Mouse (Mus musculus): ENCODE measurements at regions not wholly inside any gene's neighbourhood (a gene's known extent, or its start where the extent isn't known, plus 50 kb on each side); places are given as distances from the start of the nearest gene placed in this dataset.
"Not testable (repeated sequence)": the region's sequence is repeated elsewhere in the genome, so short reads cannot be mapped to it uniquely, and the experiment has no call there.

DNA sequence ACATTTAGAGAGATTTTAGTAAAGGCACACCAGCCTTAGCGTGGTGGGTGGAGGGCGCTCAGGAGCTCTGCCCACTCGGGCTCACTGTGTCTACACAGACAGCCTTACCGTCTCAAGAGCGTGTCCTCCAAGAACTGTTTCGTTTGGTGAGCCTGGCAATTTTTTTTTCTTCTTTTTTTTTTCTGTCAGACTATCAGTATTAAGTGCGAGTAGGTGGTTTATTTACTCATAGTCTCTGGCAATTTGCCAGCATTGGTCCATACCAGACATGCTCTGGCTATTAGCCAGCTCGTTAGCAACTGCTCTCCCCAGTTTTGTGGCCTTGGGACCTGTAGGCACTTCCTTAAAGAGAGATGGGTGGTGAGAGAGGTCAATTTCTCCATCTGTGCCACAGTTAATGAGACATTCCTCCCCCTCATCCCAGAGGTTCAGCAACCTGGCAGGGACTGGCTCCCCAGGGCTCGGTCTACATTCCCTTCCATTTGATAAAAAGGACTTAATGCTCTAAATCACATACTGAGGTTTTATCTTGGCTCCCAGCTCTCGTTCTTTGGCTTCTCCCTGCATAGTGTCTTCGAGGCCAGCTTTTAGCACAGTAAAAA lies 192.9 kb upstream of the Hs6st1 start:
- ATAC-seq (ENCODE audit: extremely low read depth, insufficient number of reproducible peaks, low FRiP score, poor library complexity, severe bottlenecking), result no peak

- no peak for ATAC-seq (ENCODE audit: extremely low read depth, insufficient number of reproducible peaks, low FRiP score, poor library complexity, severe bottlenecking)
Observed at GRCm38 (mm10) chr1:35878426-35878825, 189.8 kb upstream of the Hs6st1 start.

GRCm38 (mm10) chr1:35879388-35880093 lies 188.7 kb upstream of the Hs6st1 start:
- no peak for ATAC-seq (ENCODE audit: extremely low read depth, insufficient number of reproducible peaks, low FRiP score, poor library complexity, severe bottlenecking)

DNA sequence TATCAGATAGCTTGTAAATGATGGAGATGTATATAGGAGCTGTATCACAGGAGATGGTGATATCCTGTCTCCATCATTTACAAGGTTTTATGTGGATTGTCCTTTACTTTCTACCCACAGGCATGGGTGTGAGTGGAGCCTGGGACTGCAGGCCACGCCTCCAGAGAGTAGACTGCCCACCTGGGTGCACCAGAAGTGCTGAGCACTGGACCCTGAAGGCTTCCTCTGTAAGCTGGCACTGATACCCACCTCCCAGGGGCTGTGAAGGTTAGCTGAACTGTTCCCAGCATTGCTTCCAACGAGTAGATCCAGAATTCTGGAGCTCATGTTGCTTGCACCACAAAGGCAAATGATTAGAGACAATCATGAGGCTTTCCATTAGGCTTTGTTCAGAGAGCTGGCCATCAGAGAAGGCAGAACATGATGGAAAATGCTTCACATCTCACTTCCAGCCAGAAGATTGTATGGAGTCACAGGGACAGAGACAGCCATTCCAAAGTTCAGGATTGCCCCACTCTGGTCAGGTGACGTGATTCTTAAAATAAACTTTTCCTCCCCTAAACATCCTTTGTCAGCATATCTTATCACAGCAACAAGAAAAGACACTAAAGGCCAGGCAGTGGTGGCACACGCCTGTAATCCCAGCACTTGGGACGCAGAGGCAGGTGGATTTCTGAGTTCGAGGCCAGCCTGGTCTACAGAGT lies 187.5 kb upstream of the Hs6st1 start:
- ATAC-seq (ENCODE audit: extremely low read depth, insufficient number of reproducible peaks, low FRiP score, poor library complexity, severe bottlenecking), result no peak

DNA sequence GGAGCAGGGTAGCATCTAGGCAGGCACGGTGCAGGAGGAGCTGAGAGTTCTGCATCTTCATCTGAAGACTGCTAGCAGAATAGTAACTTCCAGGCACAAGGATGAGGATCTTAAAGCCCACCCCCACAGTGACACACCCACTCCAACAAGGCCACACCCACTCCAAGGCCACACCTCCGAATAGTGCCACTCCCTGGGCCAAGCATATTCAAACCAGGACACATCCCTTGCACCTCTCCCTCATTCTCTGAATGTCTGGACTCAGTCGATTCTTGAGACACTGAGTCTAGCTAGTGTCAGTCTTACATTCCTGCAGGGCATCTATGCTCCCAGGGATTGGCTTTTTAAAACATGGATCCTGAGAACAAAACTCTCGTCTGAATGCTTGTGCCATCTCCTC lies 186.7 kb upstream of the Hs6st1 start:
- no peak for ATAC-seq (ENCODE audit: extremely low read depth, insufficient number of reproducible peaks, low FRiP score, poor library complexity, severe bottlenecking)

DNA sequence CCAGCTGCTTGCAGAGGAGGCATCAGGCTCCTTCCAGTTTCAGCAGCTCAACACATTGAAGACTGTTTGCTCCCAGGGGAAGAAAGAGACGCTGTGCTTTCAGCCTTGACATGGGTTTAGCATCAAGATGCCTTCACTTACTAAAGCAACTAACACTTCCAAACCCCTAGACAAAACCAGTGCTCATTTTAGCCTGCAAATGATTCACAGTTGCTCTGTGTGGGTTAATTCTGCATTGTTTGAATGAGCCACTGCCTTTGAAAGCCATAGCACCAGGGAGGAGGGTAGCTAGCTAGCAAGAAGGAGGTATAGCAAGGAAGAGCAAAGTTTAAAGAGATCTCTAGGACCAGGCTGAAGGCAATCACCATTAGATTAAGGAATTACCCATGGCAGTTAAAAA lies 186.1 kb upstream of the Hs6st1 start:
- no peak for ATAC-seq (ENCODE audit: extremely low read depth, insufficient number of reproducible peaks, low FRiP score, poor library complexity, severe bottlenecking)

DNA sequence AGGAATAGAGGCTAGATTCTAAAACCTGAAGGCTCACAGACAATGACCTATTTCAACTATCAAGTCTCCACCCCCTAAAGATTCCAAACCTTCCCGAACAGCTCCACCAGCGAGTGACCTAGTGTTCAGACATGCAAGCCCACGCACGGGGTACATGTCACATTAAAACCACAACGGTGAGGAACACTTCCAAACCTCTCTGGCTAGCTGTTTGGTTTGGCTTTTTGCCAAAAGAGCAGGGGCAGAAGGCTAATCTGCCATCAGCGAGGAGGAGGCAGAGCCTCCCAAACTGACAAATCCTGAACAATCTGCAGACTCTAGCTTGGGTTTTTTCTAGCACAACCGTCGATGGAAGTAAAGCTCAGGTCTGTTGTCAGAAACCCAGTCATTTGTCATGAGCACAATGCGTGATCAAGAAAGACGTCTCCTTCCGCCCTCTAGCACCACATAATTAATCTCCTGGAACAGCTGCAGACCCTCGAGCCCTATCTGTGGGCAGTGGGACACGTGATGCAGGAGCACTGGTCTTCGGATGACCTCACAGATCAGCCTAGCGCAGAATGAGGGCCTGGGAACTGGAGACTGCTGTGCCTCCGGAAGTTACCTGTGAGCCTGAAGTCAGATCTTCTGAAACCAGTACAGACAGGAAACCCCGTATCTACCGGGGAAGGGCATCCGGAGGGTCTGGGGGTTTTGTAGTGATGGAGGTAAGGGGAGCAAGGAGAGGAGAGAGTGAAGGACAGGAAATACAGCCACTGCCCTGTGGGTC lies 178.3 kb upstream of the Hs6st1 start:
- no peak for ATAC-seq (ENCODE audit: extremely low read depth, insufficient number of reproducible peaks, low FRiP score, poor library complexity, severe bottlenecking)

DNA sequence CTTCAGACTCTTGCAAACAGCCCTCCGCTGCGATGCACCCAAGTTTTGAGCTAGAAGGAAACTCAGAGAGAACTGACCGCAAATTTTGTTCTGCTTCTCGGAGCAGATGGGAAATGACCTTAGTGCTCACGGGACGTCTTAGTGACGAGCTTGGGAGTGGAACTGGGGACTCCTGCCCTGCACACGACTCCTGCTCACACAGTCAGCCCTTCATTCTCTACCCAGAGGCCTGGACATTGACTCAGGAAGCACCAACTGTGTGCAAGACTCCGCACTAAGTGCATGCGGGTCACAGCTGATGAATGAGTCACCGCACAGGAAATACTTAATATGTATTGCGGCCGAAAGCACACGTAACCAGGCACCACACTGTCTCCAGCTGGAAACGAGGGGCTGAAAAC lies 177.7 kb upstream of the Hs6st1 start:
- ATAC-seq (ENCODE audit: extremely low read depth, insufficient number of reproducible peaks, low FRiP score, poor library complexity, severe bottlenecking), result no peak

DNA sequence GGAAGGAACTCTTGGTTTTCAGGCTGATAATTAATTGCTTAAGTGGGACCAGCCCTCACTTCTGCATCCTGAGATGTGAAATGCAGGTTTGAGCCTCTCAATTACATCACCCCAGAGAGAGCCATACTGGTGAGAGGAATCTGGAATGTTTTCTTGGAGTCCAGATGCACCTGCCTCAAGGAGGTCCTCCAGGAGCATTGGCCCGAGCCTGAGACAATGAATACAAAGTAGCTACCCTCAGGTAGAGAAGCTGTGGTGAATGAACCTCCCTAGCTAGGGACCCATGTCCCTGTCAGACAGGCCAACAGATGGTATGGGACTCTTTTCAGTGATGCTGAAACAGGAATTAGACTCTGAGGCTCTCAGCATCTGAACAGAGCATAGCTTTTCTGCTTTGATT lies 168.7 kb upstream of the Hs6st1 start:
- no peak for ATAC-seq (ENCODE audit: extremely low read depth, insufficient number of reproducible peaks, low FRiP score, poor library complexity, severe bottlenecking)

DNA sequence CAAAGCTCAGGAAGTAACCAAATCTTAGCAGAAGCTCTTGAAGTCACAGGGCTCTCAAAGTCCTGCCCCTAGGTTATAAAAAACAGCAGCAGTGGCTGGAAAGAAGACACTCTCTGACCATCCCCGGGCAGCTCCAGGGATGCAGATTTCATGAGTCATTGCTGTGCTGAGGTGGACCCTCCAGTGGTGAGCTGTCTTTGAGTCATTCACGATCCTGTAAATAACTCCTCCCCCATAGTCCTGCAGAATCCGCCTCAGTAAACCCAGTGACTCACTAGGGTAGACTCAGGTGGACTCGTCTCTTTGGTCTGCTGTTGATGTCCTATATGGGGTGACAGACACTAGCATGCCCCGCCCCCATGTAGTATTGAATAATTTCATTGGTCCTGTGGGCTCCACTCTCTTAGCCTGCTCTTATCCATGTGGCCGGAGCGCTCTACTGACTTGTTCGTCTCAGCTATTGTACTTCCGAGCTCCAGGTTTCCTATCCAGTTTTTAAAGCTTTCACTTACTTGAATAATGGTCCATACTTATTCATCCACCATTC lies 164.1 kb upstream of the Hs6st1 start:
- ATAC-seq (ENCODE audit: extremely low read depth, insufficient number of reproducible peaks, low FRiP score, poor library complexity, severe bottlenecking), result no peak

- ATAC-seq (ENCODE audit: extremely low read depth, insufficient number of reproducible peaks, low FRiP score, poor library complexity, severe bottlenecking), result no peak
Observed at GRCm38 (mm10) chr1:35913551-35913950, 154.6 kb upstream of the Hs6st1 start.

GRCm38 (mm10) chr1:35914175-35914574 lies 154.0 kb upstream of the Hs6st1 start:
- not testable (repeated sequence) for ATAC-seq (ENCODE audit: extremely low read depth, insufficient number of reproducible peaks, low FRiP score, poor library complexity, severe bottlenecking)

DNA sequence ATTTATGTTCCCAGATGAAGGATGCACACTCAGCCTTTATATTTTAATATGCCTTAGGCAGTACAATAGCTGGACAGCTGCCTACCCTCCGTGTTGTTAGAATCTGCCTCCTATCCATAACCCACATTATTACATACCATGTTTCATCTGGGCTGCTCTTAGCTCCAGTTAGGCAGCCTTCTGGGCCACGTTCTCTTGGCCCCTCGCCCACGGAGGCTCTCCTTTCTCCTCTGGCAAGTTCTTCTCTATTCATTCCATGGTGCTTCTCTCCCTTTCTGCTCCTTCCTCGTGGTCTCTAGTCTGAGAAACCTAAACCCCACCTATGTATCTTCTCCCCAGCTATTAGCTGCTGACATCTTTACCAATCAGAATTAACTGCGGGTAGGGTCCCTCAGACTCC lies 152.7 kb upstream of the Hs6st1 start:
- no peak for ATAC-seq (ENCODE audit: extremely low read depth, insufficient number of reproducible peaks, low FRiP score, poor library complexity, severe bottlenecking)

- no peak for ATAC-seq (ENCODE audit: extremely low read depth, insufficient number of reproducible peaks, low FRiP score, poor library complexity, severe bottlenecking)
Observed at GRCm38 (mm10) chr1:35919840-35920734, 148.1 kb upstream of the Hs6st1 start.

DNA sequence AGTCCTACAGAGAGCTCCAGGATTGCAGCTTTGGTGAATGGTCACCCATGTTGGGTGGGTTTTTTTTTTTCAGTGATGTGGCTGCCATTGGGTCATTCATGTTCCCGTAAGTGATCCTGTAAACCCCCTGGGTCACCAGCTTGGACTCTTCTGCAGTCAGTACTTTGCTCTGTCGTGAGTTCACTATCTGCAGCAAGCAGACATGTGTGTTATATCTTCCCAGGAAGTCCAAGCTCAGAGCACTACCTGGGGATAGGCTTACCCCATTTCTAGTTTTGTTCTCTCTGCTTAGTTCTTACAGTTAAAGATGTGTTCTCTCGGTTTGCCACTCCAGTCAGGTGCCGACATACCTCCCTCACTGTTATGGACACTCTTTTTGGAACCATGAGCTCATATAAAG lies 143.4 kb upstream of the Hs6st1 start:
- ATAC-seq (ENCODE audit: extremely low read depth, insufficient number of reproducible peaks, low FRiP score, poor library complexity, severe bottlenecking), result no peak

DNA sequence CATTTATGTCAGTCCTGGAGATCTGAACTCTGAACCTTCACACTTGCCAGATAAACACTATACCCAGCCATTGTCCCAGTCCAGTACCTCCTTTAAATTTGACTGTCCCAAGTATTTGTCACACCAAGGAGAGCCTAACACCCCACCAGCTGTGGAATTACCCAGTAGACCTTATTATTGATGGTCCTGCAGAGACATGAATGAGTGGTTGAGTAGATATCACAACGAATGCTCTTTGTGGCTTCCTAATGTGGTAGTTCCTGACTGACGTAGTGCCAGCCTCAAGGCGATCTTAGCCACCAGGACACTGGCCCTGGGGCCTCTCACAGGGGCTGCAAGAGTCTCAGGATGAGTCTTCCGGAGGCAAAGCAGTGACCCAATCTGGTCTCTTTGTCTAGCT lies 142.9 kb upstream of the Hs6st1 start:
- no peak for ATAC-seq (ENCODE audit: extremely low read depth, insufficient number of reproducible peaks, low FRiP score, poor library complexity, severe bottlenecking)

- ATAC-seq (ENCODE audit: extremely low read depth, insufficient number of reproducible peaks, low FRiP score, poor library complexity, severe bottlenecking), result no peak
Observed at GRCm38 (mm10) chr1:35926191-35927048, 141.8 kb upstream of the Hs6st1 start.

DNA sequence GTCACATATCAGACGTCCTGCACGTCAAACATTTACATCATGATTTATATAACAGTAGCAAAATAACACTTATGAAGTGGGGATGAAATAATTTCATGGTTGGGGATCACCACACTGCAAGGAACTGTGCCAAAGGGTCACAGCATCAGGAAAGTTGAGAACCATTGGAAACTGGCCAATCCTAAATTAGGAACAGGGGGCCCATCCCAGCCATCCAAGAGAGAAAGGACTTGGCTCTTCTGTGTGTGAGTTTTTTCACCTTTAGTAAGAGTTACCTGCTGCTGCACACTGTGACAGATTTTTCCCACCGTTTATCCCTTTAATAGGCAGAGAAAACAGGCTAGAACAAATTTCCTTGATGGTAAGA lies 141.2 kb upstream of the Hs6st1 start:
- ATAC-seq (ENCODE audit: extremely low read depth, insufficient number of reproducible peaks, low FRiP score, poor library complexity, severe bottlenecking), result no peak
